In the genomic region with DNA sequence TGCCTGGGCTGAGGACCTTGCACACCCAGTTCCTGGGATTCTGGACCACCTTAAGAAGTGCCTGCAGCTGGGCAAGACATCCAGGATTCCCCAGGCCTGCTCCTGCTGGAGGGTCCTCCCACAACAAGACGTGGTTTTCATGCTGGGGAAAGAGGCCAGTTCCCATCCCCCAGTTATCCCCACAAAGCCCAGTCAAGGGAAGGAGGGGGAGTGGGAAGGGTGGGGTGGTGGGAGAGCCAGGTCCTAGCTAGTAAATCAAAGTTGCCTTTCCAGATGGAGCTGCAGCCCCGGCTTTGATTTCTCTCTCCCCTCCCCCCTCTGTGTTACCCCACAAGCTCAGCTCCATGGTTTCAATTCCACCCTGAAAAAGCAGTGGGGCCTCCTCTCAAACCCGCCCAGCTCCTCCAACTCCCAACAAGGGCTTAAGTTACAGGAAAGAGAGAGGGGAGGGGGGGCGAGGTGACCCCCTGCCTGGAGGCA, we compare ENCODE assay signal across 11 mouse cellular contexts. TPM values are rescaled to one million over a fixed set of nuclear protein-coding genes. Genes with fewer than 3 reads are reported as not detected.
DNase-seq lines count a peak whose midpoint lies in the region; ATAC-seq and TF ChIP-seq lines count a peak whose summit lies in the region.
"Had no signal": no experiment of that assay in that cellular context is flagged by ENCODE, and none has a peak within 500 bp of the region (broad histone marks: within the 10 kb centered on the region; RNA-seq: fewer than 3 reads in every experiment).

No protein-coding gene starts in this region.

- 3% methylated on average over 4 of the region's 4 CpGs for WGBS in hindbrain, embryonic 11.5 days
- 9% methylated on average over 4 of the region's 4 CpGs for WGBS in hindbrain, embryonic 16.5 days
- WGBS in embryonic facial prominence, embryonic 11.5 days: 6% methylated on average over 4 of the region's 4 CpGs
- WGBS in limb, embryonic 14.5 days: 0% methylated on average over 4 of the region's 4 CpGs

- H3K27me3 ChIP-seq in hindbrain, embryonic 11.5 days (ENCODE audit: control insufficient read depth, insufficient read depth, low read length): no peaks in the 10 kb centered on the region
- H3K27me3 ChIP-seq in hindbrain, embryonic 16.5 days (replicated peaks; ENCODE audit: control insufficient read depth, insufficient read depth, low read length): no peaks in the 10 kb centered on the region
- no peaks in the 10 kb centered on the region for H3K27me3 ChIP-seq in embryonic facial prominence, embryonic 11.5 days (ENCODE audit: control insufficient read depth, insufficient read depth, low read length)
- H3K27me3 ChIP-seq in limb, embryonic 14.5 days (ENCODE audit: control insufficient read depth, insufficient read depth, low read length): no peaks in the 10 kb centered on the region

- peak; percentile 19; the same call in 1 of the 2 replicates for TF ChIP-seq POLR2A in limb, embryonic 14.5 days (IDR thresholded peaks at IDR 0.05; ENCODE audit: borderline replicate concordance, extremely low read depth, insufficient read depth, insufficient read length)

- ATAC-seq in hindbrain, embryonic 11.5 days (ENCODE audit: low FRiP score): no peak; the same call in 1 of the 2 replicates
- ATAC-seq in hindbrain, embryonic 16.5 days: no peak
- ATAC-seq in embryonic facial prominence, embryonic 11.5 days (replicated peaks; ENCODE audit: insufficient number of reproducible peaks, low FRiP score, low TSS enrichment, low read depth): peak; percentile 89
- ATAC-seq in limb, embryonic 14.5 days (ENCODE audit: low FRiP score, low read depth): peak; percentile 94
- ATAC-seq: inflammation-experienced regulatory T-cells, adult 6 months; liver, embryonic 12.5 days had no signal

- H3K4me3 ChIP-seq in hindbrain, embryonic 11.5 days (ENCODE audit: low read depth, low read length): no peak overlapping the region
- no peak overlapping the region for H3K4me3 ChIP-seq in hindbrain, embryonic 16.5 days (ENCODE audit: low read length)
- H3K4me3 ChIP-seq in embryonic facial prominence, embryonic 11.5 days (ENCODE audit: low read depth, low read length): no peak overlapping the region
- H3K4me3 ChIP-seq in limb, embryonic 14.5 days (replicated peaks; ENCODE audit: low read length): no peak overlapping the region
- H3K4me3 ChIP-seq: liver, embryonic 12.5 days; myocyte had no signal

- H3K36me3 ChIP-seq in hindbrain, embryonic 11.5 days (ENCODE audit: control insufficient read depth, insufficient read depth, low read length): no peaks in the 10 kb centered on the region
- H3K36me3 ChIP-seq in hindbrain, embryonic 16.5 days (ENCODE audit: control insufficient read depth, insufficient read depth, low read length): no peaks in the 10 kb centered on the region
- H3K36me3 ChIP-seq in embryonic facial prominence, embryonic 11.5 days (replicated peaks; ENCODE audit: control insufficient read depth, insufficient read depth, low read depth, low read length): no peaks in the 10 kb centered on the region
- H3K36me3 ChIP-seq in limb, embryonic 14.5 days (ENCODE audit: control insufficient read depth, insufficient read depth, low read length): no peaks in the 10 kb centered on the region
- H3K36me3 ChIP-seq: liver, embryonic 12.5 days had no signal

- DNase-seq in hindbrain, embryonic 11.5 days (ENCODE audit: low spot score): peak; percentile 52
- peak; percentile 66 for DNase-seq in ES-CJ7 (ENCODE audit: low read depth, low spot score)
- peak; percentile 94 for DNase-seq in embryonic facial prominence, embryonic 11.5 days (ENCODE audit: low spot score)
- DNase-seq in limb, embryonic 14.5 days (ENCODE audit: low spot score): peak; percentile 91
- no peak for DNase-seq in adrenal gland, postnatal 4 days (ENCODE audit: low spot score in 2 of 2)
- no peak for DNase-seq in ovary, postnatal 10 days (ENCODE audit: low spot score)
- no peak for DNase-seq in thymus, postnatal 4 days

- no peaks in the 10 kb centered on the region for H3K9me3 ChIP-seq in hindbrain, embryonic 11.5 days (ENCODE audit: control insufficient read depth, low read length)
- no peaks in the 10 kb centered on the region for H3K9me3 ChIP-seq in hindbrain, embryonic 16.5 days (ENCODE audit: control insufficient read depth, low read length)
- no peaks in the 10 kb centered on the region for H3K9me3 ChIP-seq in embryonic facial prominence, embryonic 11.5 days (replicated peaks; ENCODE audit: control insufficient read depth, low read length)
- no peaks in the 10 kb centered on the region for H3K9me3 ChIP-seq in limb, embryonic 14.5 days (ENCODE audit: control insufficient read depth, low read length)
- H3K9me3 ChIP-seq: liver, embryonic 12.5 days had no signal

- no peak overlapping the region for H3K4me2 ChIP-seq in hindbrain, embryonic 11.5 days (replicated peaks; ENCODE audit: low read depth, low read length)
- H3K4me2 ChIP-seq in hindbrain, embryonic 16.5 days (ENCODE audit: low read length): no peak overlapping the region
- no peak overlapping the region for H3K4me2 ChIP-seq in embryonic facial prominence, embryonic 11.5 days (ENCODE audit: low read depth, low read length)
- H3K4me2 ChIP-seq in limb, embryonic 14.5 days (replicated peaks; ENCODE audit: low read depth, low read length, severe bottlenecking): peak overlapping the region; percentile 29
- H3K4me2 ChIP-seq: liver, embryonic 12.5 days had no signal

- peak overlapping the region; percentile 61; the same call in 1 of the 2 replicates for H3K27ac ChIP-seq in hindbrain, embryonic 11.5 days (ENCODE audit: low read depth, low read length)
- no peak overlapping the region for H3K27ac ChIP-seq in hindbrain, embryonic 16.5 days (ENCODE audit: low read depth, low read length)
- H3K27ac ChIP-seq in embryonic facial prominence, embryonic 11.5 days (replicated peaks; ENCODE audit: low read depth, low read length): peak overlapping the region; percentile 87
- H3K27ac ChIP-seq in limb, embryonic 14.5 days (replicated peaks; ENCODE audit: low read depth, low read length): peak overlapping the region; percentile 89
- H3K27ac ChIP-seq: liver, embryonic 12.5 days had no signal

- peak overlapping the region; percentile 16; the same call in 1 of the 2 replicates for H3K9ac ChIP-seq in hindbrain, embryonic 11.5 days (ENCODE audit: low read depth, low read length)
- no peak overlapping the region for H3K9ac ChIP-seq in hindbrain, embryonic 16.5 days (ENCODE audit: low read depth, low read length)
- peak overlapping the region; percentile 37 for H3K9ac ChIP-seq in embryonic facial prominence, embryonic 11.5 days (replicated peaks; ENCODE audit: low read length)
- 0 out of 2 replicates have a peak overlapping the region, but pooled peaks have one; percentile 12 for H3K9ac ChIP-seq in limb, embryonic 14.5 days (ENCODE audit: low read depth, low read length, severe bottlenecking)
- H3K9ac ChIP-seq: liver, embryonic 12.5 days had no signal

- peaks cover 5% of the 10 kb centered on the region; the same call in 1 of the 2 replicates for H3K4me1 ChIP-seq in hindbrain, embryonic 11.5 days (replicated peaks; ENCODE audit: control insufficient read depth, insufficient read depth, low read length)
- no peaks in the 10 kb centered on the region for H3K4me1 ChIP-seq in hindbrain, embryonic 16.5 days (ENCODE audit: control insufficient read depth, insufficient read depth, low read depth, low read length)
- H3K4me1 ChIP-seq in embryonic facial prominence, embryonic 11.5 days (ENCODE audit: control insufficient read depth, insufficient read depth, low read length): peaks cover 4% of the 10 kb centered on the region
- H3K4me1 ChIP-seq in limb, embryonic 14.5 days (ENCODE audit: control insufficient read depth, insufficient read depth, low read length): peaks cover 22% of the 10 kb centered on the region
- H3K4me1 ChIP-seq: liver, embryonic 12.5 days had no signal

RNA-seq across cellular contexts. Expression of a gene that starts 8.8 kb away (rescaled TPM):
- polyA plus RNA-seq in hindbrain, embryonic 11.5 days (2014; fragmentation: Nextera tagmentation; extraction: Ambion mirVana): 29.5 and 31.7 TPM in 2 replicates
- 6.0 and 6.7 TPM in 2 replicates for polyA plus RNA-seq in hindbrain, embryonic 16.5 days (2015; fragmentation: Nextera tagmentation; extraction: Ambion mirVana)
- 53.3 and 57.0 TPM in 2 replicates for polyA plus RNA-seq in embryonic facial prominence, embryonic 11.5 days (2014; fragmentation: Nextera tagmentation; extraction: Ambion mirVana)
- 163 and 258 TPM in 2 replicates for polyA plus RNA-seq in limb, embryonic 14.5 days (2012; rRNA removed)
- 65.5 and 70.7 TPM in 2 replicates for polyA plus RNA-seq in limb, embryonic 14.5 days (2014; fragmentation: Nextera tagmentation; extraction: Ambion mirVana)
- total RNA-seq in adrenal gland, postnatal 4 days (2021): 10 to 100 TPM; 11.9 to 16.3 TPM
- polyA plus RNA-seq: inflammation-experienced regulatory T-cells, adult 6 months had no signal

RNA-seq across cellular contexts. Expression of a gene that starts 16.1 kb away (rescaled TPM):
- polyA plus RNA-seq in hindbrain, embryonic 11.5 days (2014; fragmentation: Nextera tagmentation; extraction: Ambion mirVana): 5.6 and 7.3 TPM in 2 replicates
- 2.8 and 4.1 TPM in 2 replicates for polyA plus RNA-seq in hindbrain, embryonic 16.5 days (2015; fragmentation: Nextera tagmentation; extraction: Ambion mirVana)
- 10.5 and 10.6 TPM in 2 replicates for polyA plus RNA-seq in embryonic facial prominence, embryonic 11.5 days (2014; fragmentation: Nextera tagmentation; extraction: Ambion mirVana)
- 5.5 and 7.2 TPM in 2 replicates for polyA plus RNA-seq in limb, embryonic 14.5 days (2012; rRNA removed)
- 11.4 and 13.2 TPM in 2 replicates for polyA plus RNA-seq in limb, embryonic 14.5 days (2014; fragmentation: Nextera tagmentation; extraction: Ambion mirVana)
- 1 to 10 TPM; 1.4 to 1.9 TPM for total RNA-seq in adrenal gland, postnatal 4 days (2021)
- polyA plus RNA-seq: inflammation-experienced regulatory T-cells, adult 6 months had no signal

RNA-seq across cellular contexts. Expression of a gene that starts 39.2 kb away (rescaled TPM):
- 48.8 and 68.1 TPM in 2 replicates for polyA plus RNA-seq in hindbrain, embryonic 11.5 days (2014; fragmentation: Nextera tagmentation; extraction: Ambion mirVana)
- 52.9 and 60.5 TPM in 2 replicates for polyA plus RNA-seq in hindbrain, embryonic 16.5 days (2015; fragmentation: Nextera tagmentation; extraction: Ambion mirVana)
- 43.2 and 43.4 TPM in 2 replicates for polyA plus RNA-seq in embryonic facial prominence, embryonic 11.5 days (2014; fragmentation: Nextera tagmentation; extraction: Ambion mirVana)
- polyA plus RNA-seq in limb, embryonic 14.5 days (2012; rRNA removed): 38.2 and 41.1 TPM in 2 replicates
- polyA plus RNA-seq in limb, embryonic 14.5 days (2014; fragmentation: Nextera tagmentation; extraction: Ambion mirVana): 43.0 and 54.7 TPM in 2 replicates
- total RNA-seq in adrenal gland, postnatal 4 days (2021): 10 to 100 TPM; 41.5 to 45.8 TPM

Comparison
In these comparisons a context has a peak if more than half of its experiments do, and no peak if none do; other contexts are left out.
1. ATAC-seq: peak in embryonic facial prominence, embryonic 11.5 days (single experiment) and limb, embryonic 14.5 days (single experiment); none in hindbrain, embryonic 11.5 days (single experiment) and hindbrain, embryonic 16.5 days (single experiment).
2. DNase-seq: peak in hindbrain, embryonic 11.5 days (single experiment), ES-CJ7 (single experiment), embryonic facial prominence, embryonic 11.5 days (single experiment) and limb, embryonic 14.5 days (single experiment); none in adrenal gland, postnatal 4 days (0 of 2), ovary, postnatal 10 days (single experiment) and thymus, postnatal 4 days (single experiment).